Mouse (Mus musculus): ENCODE results near the gene Zbtb16. TPM values are rescaled to one million over a fixed set of nuclear protein-coding genes. Genes with fewer than 3 reads are reported as not detected.

Gene Zbtb16
- total and polyA plus RNA-seq, 3 experiments: 0.34 to 3.0 (median 0.90) TPM

- no peaks in the 10 kb centered on the region for H3K9me3 ChIP-seq (replicated peaks; ENCODE audit: low read length)
- H3K36me3 ChIP-seq (replicated peaks in 1 of 2; ENCODE audit: control insufficient read depth in 1 of 2, insufficient read depth in 1 of 2, low read length in 1 of 2): peaks cover 0 to 3% of the 10 kb centered on the region in 2 experiments
- H3K4me3 ChIP-seq (replicated peaks in 1 of 3; ENCODE audit: low read depth in 2 of 3, low read length in 2 of 3, poor library complexity in 1 of 3): no peak overlapping the region
- TF ChIP-seq GABPA (IDR thresholded peaks at IDR 0.05; ENCODE audit: insufficient replicate concordance, low read depth, low read length) (no peak), HCFC1 (IDR thresholded peaks at IDR 0.05; ENCODE audit: low read depth, low read length) (no peak), ETS1 (conservative IDR thresholded peaks at IDR 0.05; ENCODE audit: low read depth, low read length) (no peak), MEF2A (IDR thresholded peaks at IDR 0.05; ENCODE audit: borderline replicate concordance, low read depth, low read length) (no peak), CHD2 (IDR thresholded peaks at IDR 0.05; ENCODE audit: low read length) (no peak), RCOR1 (conservative IDR thresholded peaks at IDR 0.05; ENCODE audit: low read depth, low read length) (no peak), POLR2A (IDR thresholded peaks at IDR 0.05; ENCODE audit: low read depth, low read length) (no peak), ZKSCAN1 (IDR thresholded peaks at IDR 0.05; ENCODE audit: borderline replicate concordance, low read depth, low read length) (no peak), NELFE (IDR thresholded peaks at IDR 0.05; ENCODE audit: low read depth, low read length) (no peak), CTCF (conservative IDR thresholded peaks at IDR 0.05 in 1 of 2, IDR thresholded peaks at IDR 0.05 in 1 of 2; ENCODE audit: low read depth in 2 of 2, low read length in 2 of 2) (no peak), TBP (conservative IDR thresholded peaks at IDR 0.05; ENCODE audit: low read depth, low read length) (no peak), ZC3H11A (IDR thresholded peaks at IDR 0.05; ENCODE audit: low read depth, low read length) (no peak), MAZ (IDR thresholded peaks at IDR 0.05; ENCODE audit: low read depth, low read length) (no peak), MXI1 (IDR thresholded peaks at IDR 0.05; ENCODE audit: low read depth, low read length) (no peak), PAX5 (IDR thresholded peaks at IDR 0.05; ENCODE audit: low read length) (no peak), IRF4 (IDR thresholded peaks at IDR 0.05; ENCODE audit: low read depth, low read length) (no peak), CHD1 (IDR thresholded peaks at IDR 0.05; ENCODE audit: low read depth, low read length) (no peak), JUND (conservative IDR thresholded peaks at IDR 0.05; ENCODE audit: low read depth, low read length) (no peak)
- no peak overlapping the region for H3K9ac ChIP-seq (ENCODE audit: insufficient read depth, low read depth)
- dilution Hi-C loops (cut with MboI; ENCODE audit: extremely low pct_ligation_motif_present, extremely low pct_unique_long_range_greater_than_20kb, low sequenced_read_pairs): no loop called here
- H3K4me1 ChIP-seq (ENCODE audit: control insufficient read depth in 1 of 2, insufficient read depth in 2 of 2): peaks cover 8 to 43% of the 10 kb centered on the region in 2 experiments
- no peaks in the 10 kb centered on the region for H3K27me3 ChIP-seq (replicated peaks)
- no peak overlapping the region for H3K4me2 ChIP-seq (ENCODE audit: insufficient read depth, low read depth, poor library complexity, severe bottlenecking)
- H3K27ac ChIP-seq (ENCODE audit: insufficient read depth, low read depth): no peak overlapping the region
- no peak for DNase-seq (ENCODE audit: extremely low read depth)
- in situ Hi-C loops (cut with MboI; ENCODE audit: low pct_ligation_motif_present, low pct_unique_long_range_greater_than_20kb, low sequenced_read_pairs): no loop called here
- H3K79me2 ChIP-seq (replicated peaks; ENCODE audit: control insufficient read depth, extremely low read depth, insufficient read depth, poor library complexity, severe bottlenecking): no peaks in the 10 kb centered on the region
Measured at GRCm38 (mm10) chr9:48653399-48654070, 182.5 kb downstream of the Zbtb16 start.

GRCm38 (mm10) chr9:48652026-48652425, 184.0 kb downstream of the Zbtb16 start:
- Histone ChIP-seq H3K4me2 (ENCODE audit: insufficient read depth, low read depth, poor library complexity, severe bottlenecking) (no peak overlapping the region), H3K27ac (ENCODE audit: insufficient read depth, low read depth) (no peak overlapping the region), H3K9ac (ENCODE audit: insufficient read depth, low read depth) (no peak overlapping the region), H3K4me1 (ENCODE audit: control insufficient read depth in 1 of 2, insufficient read depth in 2 of 2) (peaks cover 8 to 34% of the 10 kb centered on the region in 2 experiments), H3K36me3 (replicated peaks in 1 of 2; ENCODE audit: control insufficient read depth in 1 of 2, insufficient read depth in 1 of 2, low read length in 1 of 2) (peaks cover 0 to 3% of the 10 kb centered on the region in 2 experiments), H3K79me2 (replicated peaks; ENCODE audit: control insufficient read depth, extremely low read depth, insufficient read depth, poor library complexity, severe bottlenecking) (no peaks in the 10 kb centered on the region), H3K27me3 (replicated peaks) (no peaks in the 10 kb centered on the region), H3K9me3 (replicated peaks; ENCODE audit: low read length) (no peaks in the 10 kb centered on the region), H3K4me3 (replicated peaks in 1 of 3; ENCODE audit: low read depth in 2 of 3, low read length in 2 of 3, poor library complexity in 1 of 3) (no peak overlapping the region)
- TF ChIP-seq GABPA (IDR thresholded peaks at IDR 0.05; ENCODE audit: insufficient replicate concordance, low read depth, low read length) (no peak), ELF1 (IDR thresholded peaks at IDR 0.05; ENCODE audit: low read depth, low read length) (no peak), PAX5 (IDR thresholded peaks at IDR 0.05; ENCODE audit: low read length) (no peak), ZNF384 (IDR thresholded peaks at IDR 0.05; ENCODE audit: low read depth, low read length) (no peak), USF1 (IDR thresholded peaks at IDR 0.05; ENCODE audit: low read depth, low read length) (no peak), ZC3H11A (IDR thresholded peaks at IDR 0.05; ENCODE audit: low read depth, low read length) (no peak), JUN (IDR thresholded peaks at IDR 0.05; ENCODE audit: insufficient read depth, low read depth, low read length) (no peak), POLR2AphosphoS2 (IDR thresholded peaks at IDR 0.05; ENCODE audit: low read depth, low read length) (no peak), MEF2A (IDR thresholded peaks at IDR 0.05; ENCODE audit: borderline replicate concordance, low read depth, low read length) (no peak), MAX (IDR thresholded peaks at IDR 0.05; ENCODE audit: low read length) (no peak), IRF4 (IDR thresholded peaks at IDR 0.05; ENCODE audit: low read depth, low read length) (no peak), TCF12 (IDR thresholded peaks at IDR 0.05; ENCODE audit: low read depth, low read length) (no peak), HCFC1 (IDR thresholded peaks at IDR 0.05; ENCODE audit: low read depth, low read length) (no peak)
- dilution Hi-C loops (cut with MboI; ENCODE audit: extremely low pct_ligation_motif_present, extremely low pct_unique_long_range_greater_than_20kb, low sequenced_read_pairs) (no loop called here), in situ Hi-C loops (cut with MboI; ENCODE audit: low pct_ligation_motif_present, low pct_unique_long_range_greater_than_20kb, low sequenced_read_pairs) (no loop called here)
- no peak for DNase-seq (ENCODE audit: extremely low read depth)
